Mouse (Mus musculus): ENCODE results near the gene Tubb3. TPM values are rescaled to one million over a fixed set of nuclear protein-coding genes. Genes with fewer than 3 reads are reported as not detected.

The Tubb3 gene
- polyA plus RNA-seq, 1 experiment from 2014 or later = 0.75 TPM

GRCm38 (mm10) chr8:123402730-123403326 is 8.4 kb upstream of the Tubb3 start:
- Histone ChIP-seq H3K4me2 (ENCODE audit: low read length) (no peak overlapping the region), H3K27me3 (ENCODE audit: insufficient read depth, low read length) (no peaks in the 10 kb centered on the region), H3K36me3 (ENCODE audit: insufficient read depth, low read length) (peaks cover 39% of the 10 kb centered on the region), H3K9ac (ENCODE audit: low read depth, low read length) (no peak overlapping the region), H3K4me1 (replicated peaks; ENCODE audit: insufficient read depth, low read length) (no peaks in the 10 kb centered on the region), H3K27ac (no peak overlapping the region), H3K9me3 (replicated peaks; ENCODE audit: low read length) (no peaks in the 10 kb centered on the region), H3K4me3 (replicated peaks; ENCODE audit: low read depth, low read length) (no peak overlapping the region)
- TF ChIP-seq CTCF (IDR thresholded peaks at IDR 0.05; ENCODE audit: low read depth) = no peak
- 81% methylated on average over 9 of the region's 9 CpGs for WGBS
- ATAC-seq (replicated peaks; ENCODE audit: low FRiP score, low read depth) (no peak), DNase-seq (ENCODE audit: low spot score) (no peak)

DNA sequence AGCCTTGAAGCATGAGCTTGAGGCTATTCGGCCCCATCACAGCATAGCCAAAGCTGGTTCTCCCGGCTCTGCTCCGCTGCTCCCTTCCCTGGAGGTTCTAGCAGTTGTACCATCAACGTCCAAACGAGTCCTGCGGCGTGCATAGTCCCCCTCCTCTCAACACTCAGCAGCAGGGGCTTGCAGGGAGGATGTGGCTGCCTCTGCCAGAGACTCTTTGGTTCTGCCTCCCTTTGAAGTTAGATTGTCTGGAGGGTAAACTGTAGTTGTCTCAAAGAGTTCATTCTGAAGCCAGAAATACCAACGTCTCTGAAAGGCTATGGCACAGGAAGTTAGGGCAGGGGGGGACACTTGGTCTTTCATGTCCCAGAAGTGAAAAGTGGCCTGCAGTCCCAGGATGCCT is 6.7 kb upstream of the Tubb3 start:
- Histone ChIP-seq H3K27ac (no peak overlapping the region), H3K9me3 (replicated peaks; ENCODE audit: low read length) (no peaks in the 10 kb centered on the region), H3K4me1 (replicated peaks; ENCODE audit: insufficient read depth, low read length) (no peaks in the 10 kb centered on the region), H3K27me3 (ENCODE audit: insufficient read depth, low read length) (peaks cover 4% of the 10 kb centered on the region; the same call in 1 of the 2 replicates), H3K4me2 (ENCODE audit: low read length) (no peak overlapping the region), H3K9ac (ENCODE audit: low read depth, low read length) (no peak overlapping the region), H3K36me3 (ENCODE audit: insufficient read depth, low read length) (peaks cover 22% of the 10 kb centered on the region), H3K4me3 (replicated peaks; ENCODE audit: low read depth, low read length) (no peak overlapping the region)
- 23% methylated on average over 8 of the region's 8 CpGs for WGBS
- DNase-seq (ENCODE audit: low spot score) (peak; percentile 12), ATAC-seq (replicated peaks; ENCODE audit: low FRiP score, low read depth) (no peak)
- no peak for TF ChIP-seq CTCF (IDR thresholded peaks at IDR 0.05; ENCODE audit: low read depth)

- Histone ChIP-seq H3K9me3 (replicated peaks; ENCODE audit: low read length) (no peaks in the 10 kb centered on the region), H3K36me3 (ENCODE audit: insufficient read depth, low read length) (peaks cover 7% of the 10 kb centered on the region; the same call in 1 of the 2 replicates), H3K4me1 (replicated peaks; ENCODE audit: insufficient read depth, low read length) (no peaks in the 10 kb centered on the region), H3K27me3 (ENCODE audit: insufficient read depth, low read length) (peaks cover 22% of the 10 kb centered on the region), H3K27ac (no peak within 1 kb of the TSS), H3K4me2 (ENCODE audit: low read length) (no peak within 1 kb of the TSS), H3K9ac (ENCODE audit: low read depth, low read length) (no peak within 1 kb of the TSS), H3K4me3 (replicated peaks; ENCODE audit: low read depth, low read length) (no peak within 1 kb of the TSS)
- WGBS = 15% methylated on average over 4 of the region's 4 CpGs
- DNase-seq (ENCODE audit: low spot score) = peak; percentile 64
- ATAC-seq (replicated peaks; ENCODE audit: low FRiP score, low read depth) = no peak
- peak; percentile 81 for TF ChIP-seq CTCF (IDR thresholded peaks at IDR 0.05; ENCODE audit: low read depth)
These were observed 4.4 kb upstream of the Tubb3 start, which contains the start of gene Mc1r for GRCm38 (mm10) chr8:123406786-123407185. Gene Mc1r (plus strand): TSS chr8:123407107.

GRCm38 (mm10) chr8:123407612-123408011 is 3.6 kb upstream of the Tubb3 start:
- no peak for ATAC-seq (replicated peaks; ENCODE audit: low FRiP score, low read depth)
- Histone ChIP-seq H3K9me3 (replicated peaks; ENCODE audit: low read length) (no peaks in the 10 kb centered on the region), H3K36me3 (ENCODE audit: insufficient read depth, low read length) (peaks cover 7% of the 10 kb centered on the region; the same call in 1 of the 2 replicates), H3K4me3 (replicated peaks; ENCODE audit: low read depth, low read length) (no peak overlapping the region), H3K4me2 (ENCODE audit: low read length) (no peak overlapping the region), H3K27me3 (ENCODE audit: insufficient read depth, low read length) (peaks cover 30% of the 10 kb centered on the region), H3K9ac (ENCODE audit: low read depth, low read length) (no peak overlapping the region), H3K27ac (no peak overlapping the region), H3K4me1 (replicated peaks; ENCODE audit: insufficient read depth, low read length) (no peaks in the 10 kb centered on the region)
- TF ChIP-seq CTCF (IDR thresholded peaks at IDR 0.05; ENCODE audit: low read depth) = no peak
- DNase-seq (ENCODE audit: low spot score) = no peak
- 86% methylated on average over 13 of the region's 13 CpGs for WGBS

GRCm38 (mm10) chr8:123408586-123409544 is 2.4 kb upstream of the Tubb3 start:
- Histone ChIP-seq H3K4me3 (replicated peaks; ENCODE audit: low read depth, low read length) (no peak overlapping the region), H3K36me3 (ENCODE audit: insufficient read depth, low read length) (no peaks in the 10 kb centered on the region), H3K27me3 (ENCODE audit: insufficient read depth, low read length) (peaks cover 41% of the 10 kb centered on the region), H3K9me3 (replicated peaks; ENCODE audit: low read length) (no peaks in the 10 kb centered on the region), H3K4me1 (replicated peaks; ENCODE audit: insufficient read depth, low read length) (no peaks in the 10 kb centered on the region), H3K9ac (ENCODE audit: low read depth, low read length) (no peak overlapping the region), H3K4me2 (ENCODE audit: low read length) (no peak overlapping the region), H3K27ac (no peak overlapping the region)
- no peak for DNase-seq (ENCODE audit: low spot score)
- no peak for TF ChIP-seq CTCF (IDR thresholded peaks at IDR 0.05; ENCODE audit: low read depth)
- WGBS = 73% methylated on average over 9 of the region's 9 CpGs
- ATAC-seq (replicated peaks; ENCODE audit: low FRiP score, low read depth) = no peak

DNA sequence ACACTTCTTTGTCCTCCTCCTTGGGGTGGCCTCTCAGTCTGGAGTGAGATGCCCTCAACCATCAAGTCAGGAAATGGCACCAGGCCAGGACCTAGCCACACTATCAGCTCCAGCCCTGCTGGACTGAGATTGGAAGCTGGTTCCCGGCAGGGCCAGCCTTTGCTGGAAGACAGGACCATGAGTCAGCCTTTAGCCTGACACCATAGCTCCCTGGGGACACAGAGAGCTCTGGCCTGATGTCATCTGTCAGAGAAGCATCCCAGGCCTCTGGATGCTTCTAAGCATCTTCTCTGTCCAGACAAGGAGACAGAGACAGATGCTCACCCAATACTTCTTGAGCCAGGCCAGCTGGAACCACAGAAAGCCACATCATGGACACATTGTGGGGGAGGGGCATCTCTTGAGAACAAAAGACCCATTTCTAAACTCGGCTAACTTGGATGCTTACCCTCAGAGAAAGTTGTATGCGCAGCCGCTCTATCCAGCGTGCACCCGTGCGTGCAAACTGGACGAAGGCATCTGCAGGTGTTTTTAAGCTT is 1.1 kb upstream of the Tubb3 start:
- Histone ChIP-seq H3K4me1 (replicated peaks; ENCODE audit: insufficient read depth, low read length) (no peaks in the 10 kb centered on the region), H3K4me3 (replicated peaks; ENCODE audit: low read depth, low read length) (no peak overlapping the region), H3K27ac (no peak overlapping the region), H3K4me2 (ENCODE audit: low read length) (no peak overlapping the region), H3K36me3 (ENCODE audit: insufficient read depth, low read length) (no peaks in the 10 kb centered on the region), H3K9ac (ENCODE audit: low read depth, low read length) (no peak overlapping the region), H3K9me3 (replicated peaks; ENCODE audit: low read length) (no peaks in the 10 kb centered on the region), H3K27me3 (ENCODE audit: insufficient read depth, low read length) (peaks cover 46% of the 10 kb centered on the region)
- 47% methylated on average over 8 of the region's 8 CpGs for WGBS
- DNase-seq (ENCODE audit: low spot score) (no peak), ATAC-seq (replicated peaks; ENCODE audit: low FRiP score, low read depth) (no peak)
- no peak for TF ChIP-seq CTCF (IDR thresholded peaks at IDR 0.05; ENCODE audit: low read depth)
